ENCODE assay signal across 14 mouse cellular contexts in genomic region chr9:47752516-47752915, GRCm38 (mm10).
A peak's percentile ranks its signal among the peaks of the same experiment; 100 is the strongest.
DNase-seq lines count a peak whose midpoint lies in the region; ATAC-seq and TF ChIP-seq lines count a peak whose summit lies in the region.
"Had no signal": no experiment of that assay in that cellular context is flagged by ENCODE, and none has a peak within 500 bp of the region (broad histone marks: within the 10 kb centered on the region; RNA-seq: fewer than 3 reads in every experiment).

No protein-coding gene starts in this region.

- TF ChIP-seq POLR2A in brain, embryonic 14.5 days (IDR thresholded peaks at IDR 0.05; ENCODE audit: borderline replicate concordance, extremely low read depth, insufficient read depth, insufficient read length, poor library complexity, severe bottlenecking), result no peak

- H3K36me3 ChIP-seq in heart, embryonic 12.5 days, result no peaks in the 10 kb centered on the region
- H3K36me3 ChIP-seq in embryonic facial prominence, embryonic 15.5 days, result no peaks in the 10 kb centered on the region
- H3K36me3 ChIP-seq in limb, embryonic 11.5 days (ENCODE audit: control insufficient read depth, insufficient read depth, low read length), result no peaks in the 10 kb centered on the region
- H3K36me3 ChIP-seq: lung, embryonic 15.5 days; neural tube, embryonic 12.5 days had no signal

- no peaks in the 10 kb centered on the region for H3K9me3 ChIP-seq in heart, embryonic 12.5 days (replicated peaks)
- no peaks in the 10 kb centered on the region for H3K9me3 ChIP-seq in embryonic facial prominence, embryonic 15.5 days (replicated peaks)
- no peaks in the 10 kb centered on the region for H3K9me3 ChIP-seq in limb, embryonic 11.5 days (ENCODE audit: control insufficient read depth, low read length)
- H3K9me3 ChIP-seq: lung, embryonic 15.5 days; neural tube, embryonic 12.5 days had no signal

- H3K4me2 ChIP-seq in heart, embryonic 12.5 days, result peak overlapping the region; percentile 11; the same call in 1 of the 2 replicates
- peak overlapping the region; percentile 25; the same call in 1 of the 2 replicates for H3K4me2 ChIP-seq in embryonic facial prominence, embryonic 15.5 days (replicated peaks)
- no peak overlapping the region for H3K4me2 ChIP-seq in limb, embryonic 11.5 days (ENCODE audit: low read depth, severe bottlenecking)
- H3K4me2 ChIP-seq: lung, embryonic 15.5 days; neural tube, embryonic 12.5 days had no signal

- H3K27me3 ChIP-seq in heart, embryonic 12.5 days (replicated peaks), result no peaks in the 10 kb centered on the region
- H3K27me3 ChIP-seq in embryonic facial prominence, embryonic 15.5 days, result no peaks in the 10 kb centered on the region
- H3K27me3 ChIP-seq in limb, embryonic 11.5 days (ENCODE audit: control insufficient read depth, insufficient read depth, low read length), result no peaks in the 10 kb centered on the region
- H3K27me3 ChIP-seq: lung, embryonic 15.5 days; neural tube, embryonic 12.5 days had no signal

- 59% methylated on average over 5 of the region's 5 CpGs for WGBS in heart, embryonic 12.5 days
- WGBS in embryonic facial prominence, embryonic 15.5 days, result 16% methylated on average over 5 of the region's 5 CpGs
- WGBS in limb, embryonic 11.5 days, result 19% methylated on average over 5 of the region's 5 CpGs

- no peak for DNase-seq in heart, postnatal 14 days
- peak; percentile 66 for DNase-seq in brain, embryonic 14.5 days (ENCODE audit: low read depth)
- peak; percentile 43 for DNase-seq in limb, embryonic 11.5 days (ENCODE audit: low spot score)
- DNase-seq in right cerebral cortex, postnatal 14 days, result no peak
- DNase-seq in ovary, postnatal 36 days (ENCODE audit: low spot score), result no peak
- DNase-seq in adrenal gland, adult 18-20 months (ENCODE audit: low spot score in 2 of 2), result no peak
- DNase-seq: B cell, adult 2 months; cerebellum, adult 2 months; heart, adult 18-20 months; liver had no signal

- intact Hi-C loops in heart, postnatal 14 days (cut with DNase I), result no loop called here

- H3K9ac ChIP-seq in heart, embryonic 12.5 days, result no peak overlapping the region
- H3K9ac ChIP-seq in embryonic facial prominence, embryonic 15.5 days, result no peak overlapping the region
- H3K9ac ChIP-seq in limb, embryonic 11.5 days (ENCODE audit: low read length), result no peak overlapping the region
- H3K9ac ChIP-seq: lung, embryonic 15.5 days; neural tube, embryonic 12.5 days had no signal

- H3K27ac ChIP-seq in heart, embryonic 12.5 days (ENCODE audit: poor library complexity, severe bottlenecking), result no peak overlapping the region
- H3K27ac ChIP-seq in embryonic facial prominence, embryonic 15.5 days (replicated peaks), result no peak overlapping the region
- H3K27ac ChIP-seq in limb, embryonic 11.5 days (replicated peaks; ENCODE audit: low read depth, low read length), result no peak overlapping the region
- H3K27ac ChIP-seq: lung, embryonic 15.5 days; neural tube, embryonic 12.5 days had no signal

- ATAC-seq in heart, embryonic 12.5 days (ENCODE audit: insufficient number of reproducible peaks, low FRiP score), result no peak
- no peak for ATAC-seq in embryonic facial prominence, embryonic 15.5 days (ENCODE audit: insufficient number of reproducible peaks, low FRiP score, low TSS enrichment, low read depth)
- no peak for ATAC-seq in limb, embryonic 11.5 days (ENCODE audit: insufficient number of reproducible peaks, low FRiP score, low TSS enrichment, low read depth)

- H3K4me1 ChIP-seq in heart, embryonic 12.5 days (replicated peaks), result peaks cover 13% of the 10 kb centered on the region
- peaks cover 31% of the 10 kb centered on the region for H3K4me1 ChIP-seq in embryonic facial prominence, embryonic 15.5 days
- H3K4me1 ChIP-seq in limb, embryonic 11.5 days (ENCODE audit: control insufficient read depth, insufficient read depth, low read length), result peaks cover 20% of the 10 kb centered on the region
- H3K4me1 ChIP-seq: lung, embryonic 15.5 days had no signal

- no peak overlapping the region for H3K4me3 ChIP-seq in heart, embryonic 12.5 days
- H3K4me3 ChIP-seq in embryonic facial prominence, embryonic 15.5 days (replicated peaks), result peak overlapping the region; percentile 10; the same call in 1 of the 2 replicates
- H3K4me3 ChIP-seq in limb, embryonic 11.5 days (ENCODE audit: low read depth, low read length), result no peak overlapping the region
- H3K4me3 ChIP-seq: lung, embryonic 15.5 days; neural tube, embryonic 12.5 days had no signal

- no peak for TF ChIP-seq CTCF in brain, embryonic 14.5 days (IDR thresholded peaks at IDR 0.05; ENCODE audit: borderline replicate concordance, extremely low read depth, insufficient read depth, insufficient read length)

Comparison
In these comparisons a context has a peak if more than half of its experiments do, and no peak if none do; other contexts are left out.
1. DNase-seq: peak in brain, embryonic 14.5 days (single experiment) and limb, embryonic 11.5 days (single experiment); none in heart, postnatal 14 days (0 of 2), right cerebral cortex, postnatal 14 days (single experiment), ovary, postnatal 36 days (single experiment) and adrenal gland, adult 18-20 months (0 of 2).